Mouse (Mus musculus) embryonic facial prominence, embryonic 14.5 days (tissue): ENCODE measurements around the gene Kcng4. TPM values are rescaled to one million over a fixed set of nuclear protein-coding genes. Genes with fewer than 3 reads are reported as not detected.

ENCODE experiments used
- polyA plus RNA-seq: library from polyadenylated mRNA; unstranded; fragments of >200 nt; fragmentation: Nextera tagmentation; extraction: Ambion mirVana; gene quantifications from 2 replicates; pipeline ENCODE4 v1.2.1, GENCODE M21; 2014

Kcng4 gene
- polyA plus RNA-seq, 1 experiment from 2014 or later = 0.28 TPM

Other genes with a start within 250 kb of the Kcng4 start
- 17.4 and 17.7 TPM in 2 replicates for gene Mlycd, start 240.8 kb downstream of the Kcng4 start, polyA plus RNA-seq
- gene Osgin1, start 201.6 kb downstream of the Kcng4 start, polyA plus RNA-seq = 1.7 and 2.1 TPM in 2 replicates
- 3.2 and 3.7 TPM in 2 replicates for gene Necab2, start 189.0 kb downstream of the Kcng4 start, polyA plus RNA-seq
- gene Slc38a8, start 134.0 kb downstream of the Kcng4 start, polyA plus RNA-seq = 0.17 TPM in 1 of 2 replicates, not detected in the other
- gene Mbtps1, start 76.9 kb downstream of the Kcng4 start, polyA plus RNA-seq = 110 and 124 TPM in 2 replicates
- gene Hsdl1, start 60.5 kb downstream of the Kcng4 start, polyA plus RNA-seq = 34.0 and 37.1 TPM in 2 replicates
- 0.83 and 2.5 TPM in 2 replicates for gene Dnaaf1, start 60.4 kb downstream of the Kcng4 start, polyA plus RNA-seq
- 7.9 and 11.3 TPM in 2 replicates for gene Taf1c, start 30.5 kb downstream of the Kcng4 start, polyA plus RNA-seq
- 0.14 and 0.17 TPM in 2 replicates for gene Adad2, start 22.9 kb downstream of the Kcng4 start, polyA plus RNA-seq
- gene Wfdc1, start 30.7 kb upstream of the Kcng4 start, polyA plus RNA-seq = 2.0 and 3.5 TPM in 2 replicates
- 1.3 and 1.8 TPM in 2 replicates for gene Atp2c2, start 64.3 kb upstream of the Kcng4 start, polyA plus RNA-seq
- gene Tldc1, start 142.7 kb upstream of the Kcng4 start, polyA plus RNA-seq = 5.4 and 5.5 TPM in 2 replicates
- 255 and 299 TPM in 2 replicates for gene Cotl1, start 204.9 kb upstream of the Kcng4 start, polyA plus RNA-seq
- gene Klhl36, start 226.6 kb upstream of the Kcng4 start, polyA plus RNA-seq = 8.6 and 10.1 TPM in 2 replicates